Mouse (Mus musculus) spleen, postnatal 10 days (tissue): ENCODE results near the gene Polr3b.
A peak's percentile ranks its signal among the peaks of the same experiment; 100 is the strongest.

Source experiments
- DNase-seq, 2 experiments: peaks; one replicate each; pipeline ENCODE4 v3.0.0; 2021 to 2022; ENCODE audit warnings: low spot score in 2 of 2

The Polr3b gene

GRCm38 (mm10) chr10:84610783-84611182 lies 11.3 kb upstream of the Polr3b start:
- DNase-seq, result no peak

GRCm38 (mm10) chr10:84611664-84612063 lies 10.4 kb upstream of the Polr3b start:
- DNase-seq, result no peak

GRCm38 (mm10) chr10:84612281-84612680 lies 9.8 kb upstream of the Polr3b start:
- DNase-seq, result no peak

GRCm38 (mm10) chr10:84613366-84613765 lies 8.7 kb upstream of the Polr3b start:
- no peak for DNase-seq

- DNase-seq, result no peak
These were observed 7.0 kb upstream of the Polr3b start for GRCm38 (mm10) chr10:84615076-84615475.

GRCm38 (mm10) chr10:84631182-84631581 lies 9.1 kb downstream of the Polr3b start:
- peak in 1 of 2 experiments; percentile 67 for DNase-seq

GRCm38 (mm10) chr10:84632005-84632404 lies 9.9 kb downstream of the Polr3b start:
- DNase-seq, result no peak

- no peak for DNase-seq
These were observed 14.6 kb downstream of the Polr3b start for GRCm38 (mm10) chr10:84636656-84637055.

- no peak for DNase-seq
These were observed 16.3 kb downstream of the Polr3b start for GRCm38 (mm10) chr10:84638382-84638781.

- no peak for DNase-seq
These were observed 17.6 kb downstream of the Polr3b start for GRCm38 (mm10) chr10:84639525-84640287.

GRCm38 (mm10) chr10:84640861-84641260 lies 18.8 kb downstream of the Polr3b start:
- no peak for DNase-seq

- DNase-seq, result no peak
These were observed 19.5 kb downstream of the Polr3b start for GRCm38 (mm10) chr10:84641576-84641975.

- DNase-seq, result no peak
These were observed 23.8 kb downstream of the Polr3b start for GRCm38 (mm10) chr10:84645940-84646339.

GRCm38 (mm10) chr10:84646506-84647102 lies 24.5 kb downstream of the Polr3b start:
- peak; percentile 37 to 66 for DNase-seq

GRCm38 (mm10) chr10:84647264-84647663 lies 25.2 kb downstream of the Polr3b start:
- DNase-seq, result no peak

GRCm38 (mm10) chr10:84648911-84649310 lies 26.8 kb downstream of the Polr3b start:
- DNase-seq, result no peak

GRCm38 (mm10) chr10:84654029-84654428 lies 31.9 kb downstream of the Polr3b start:
- DNase-seq, result no peak

- DNase-seq, result no peak
These were observed 32.6 kb downstream of the Polr3b start for GRCm38 (mm10) chr10:84654731-84655130.

- DNase-seq, result no peak
These were observed 34.5 kb downstream of the Polr3b start for GRCm38 (mm10) chr10:84656618-84657017.

GRCm38 (mm10) chr10:84657437-84658087 lies 35.5 kb downstream of the Polr3b start:
- no peak for DNase-seq

GRCm38 (mm10) chr10:84658088-84658848 lies 36.2 kb downstream of the Polr3b start:
- DNase-seq, result no peak

GRCm38 (mm10) chr10:84659281-84659680 lies 37.2 kb downstream of the Polr3b start:
- no peak for DNase-seq
